Mouse (Mus musculus) small intestine, adult 2 months (tissue): ENCODE results near the gene Tmem41a. TPM values are rescaled to one million over a fixed set of nuclear protein-coding genes. Genes with fewer than 3 reads are reported as not detected.

Experiments
- H3K27ac ChIP-seq: fragments of 200-500 bp; 2 replicates; pipeline ENCODE4 v1.5.1; 2012; ENCODE audit warnings: low read depth, low read length, control low read depth, inconsistent platforms; ENCODE audit not compliant: insufficient read depth
- H3K27me3 ChIP-seq: fragments of 200-500 bp; 2 replicates; pipeline ENCODE4 v1.6.1; 2012; ENCODE audit warnings: mild to moderate bottlenecking, moderate library complexity, low read length, inconsistent platforms; ENCODE audit not compliant: control insufficient read depth, insufficient read depth
- H3K36me3 ChIP-seq: fragments of 200-500 bp; 2 replicates; pipeline ENCODE4 v1.6.1; 2012; ENCODE audit warnings: mild to moderate bottlenecking, low read length, control low read depth, inconsistent platforms; ENCODE audit not compliant: control insufficient read depth, insufficient read depth
- H3K4me1 ChIP-seq: fragments of 200-500 bp; 2 replicates; pipeline ENCODE4 v1.6.1; 2012; ENCODE audit warnings: low read length, inconsistent platforms, mixed read lengths; ENCODE audit not compliant: control insufficient read depth, insufficient read depth, insufficient read length
- H3K4me3 ChIP-seq: fragments of 200-500 bp; 2 replicates; pipeline ENCODE4 v1.5.1; 2012; ENCODE audit warnings: low read depth, mild to moderate bottlenecking, control low read depth, inconsistent platforms, low read length, moderate library complexity
- CTCF ChIP-seq: fragments of 200-500 bp; IDR thresholded peaks from 2 replicates; pipeline ENCODE4 v1.5.1; 2012; ENCODE audit warnings: low read depth, mild to moderate bottlenecking, control low read depth, inconsistent platforms, low read length, moderate library complexity, mixed read lengths; ENCODE audit not compliant: insufficient replicate concordance, insufficient read length; ENCODE audit errors: extremely low read depth
- POLR2A ChIP-seq: fragments of 200-500 bp; IDR thresholded peaks from 2 replicates; pipeline ENCODE4 v1.6.1; 2012; ENCODE audit warnings: low read depth, mild to moderate bottlenecking, control low read depth, inconsistent platforms, low read length, moderate library complexity
- WGBS: fragments of 180-500 bp; shearing (Covaris S2); methylation state at CpG from one replicate; pipeline ENCODE4 v1.1.7; 2018; 5-methylcytosine and 5-hydroxymethylcytosine counted together
- polyA plus RNA-seq: library from polyadenylated mRNA; depleted of rRNA; stranded (reverse); fragments of >200 nt; gene quantifications from 2 replicates; pipeline ENCODE4 v1.2.3, GENCODE M21; 2012

The Tmem41a gene
- polyA plus RNA-seq, 1 experiment: 85.0 TPM

DNA sequence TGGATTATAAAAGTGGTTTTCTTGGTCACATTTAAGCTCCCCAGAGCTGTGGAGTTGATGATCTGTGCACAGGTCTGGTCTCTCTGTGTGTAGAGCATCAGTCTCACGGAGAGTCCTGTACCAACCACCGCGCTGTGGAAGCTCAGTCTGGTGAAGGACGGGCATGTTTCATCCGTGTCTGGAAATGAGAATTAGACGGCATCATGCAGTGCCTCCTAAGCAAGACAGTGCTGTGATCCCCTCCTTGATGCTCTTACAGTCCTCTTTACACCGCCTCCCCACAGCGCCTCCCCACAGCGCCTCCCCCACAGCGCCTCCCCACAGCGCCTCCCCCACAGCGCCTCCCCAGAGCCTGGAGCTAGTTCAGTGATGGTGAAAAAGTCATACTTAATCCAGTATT lies 36.7 kb upstream of the Tmem41a start:
- H3K4me1 ChIP-seq: no peaks in the 10 kb centered on the region
- H3K36me3 ChIP-seq: no peaks in the 10 kb centered on the region; the same call in none of the 2 replicates
- no peak overlapping the region for H3K4me3 ChIP-seq
- TF ChIP-seq POLR2A (no peak), CTCF (no peak)
- 96% methylated on average over 12 of the region's 12 CpGs for WGBS
- no peaks in the 10 kb centered on the region for H3K27me3 ChIP-seq
- H3K27ac ChIP-seq: no peak overlapping the region

DNA sequence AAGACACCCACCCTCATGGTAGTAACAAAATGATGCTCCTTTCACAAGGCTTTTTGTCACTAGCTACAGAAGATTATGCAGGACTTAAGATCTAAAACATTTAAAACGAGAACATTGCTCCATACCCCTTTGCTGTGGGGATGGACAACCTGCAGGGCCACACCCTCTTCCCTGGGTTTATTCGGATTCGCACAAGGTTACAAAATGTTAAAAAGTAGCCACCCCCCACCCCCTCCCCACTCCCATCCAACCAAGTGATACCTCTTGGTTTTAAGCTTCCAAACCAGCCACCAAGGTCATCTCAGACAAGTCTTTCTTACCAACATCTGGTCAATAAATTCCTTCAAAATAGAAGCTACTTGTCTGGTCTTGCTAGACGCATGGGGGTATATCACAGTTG lies 36.2 kb upstream of the Tmem41a start:
- 93% methylated on average over 4 of the region's 4 CpGs for WGBS
- Histone ChIP-seq H3K36me3 (no peaks in the 10 kb centered on the region; the same call in none of the 2 replicates), H3K27ac (no peak overlapping the region), H3K27me3 (no peaks in the 10 kb centered on the region), H3K4me3 (no peak overlapping the region), H3K4me1 (no peaks in the 10 kb centered on the region)
- no peak for TF ChIP-seq CTCF
- no peak for TF ChIP-seq POLR2A

DNA sequence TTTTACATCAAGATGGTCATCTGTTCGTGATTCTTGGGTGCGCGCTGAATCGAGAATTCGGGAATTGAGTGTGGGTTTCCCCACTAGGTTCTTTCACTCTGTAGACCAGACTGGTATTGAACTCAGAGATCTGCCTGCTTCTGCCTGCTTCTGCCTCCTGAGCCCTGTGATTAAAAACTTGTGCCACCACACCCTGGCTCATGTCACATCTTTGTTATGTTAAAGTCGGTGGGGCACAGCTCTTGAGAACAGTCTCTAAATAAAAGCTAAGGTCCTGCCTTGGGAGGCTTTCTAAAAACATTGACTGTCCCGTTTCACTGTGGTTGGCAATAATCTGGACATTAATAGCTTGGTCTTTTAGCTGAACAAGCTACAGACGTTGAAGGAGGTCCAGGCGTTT lies 35.8 kb upstream of the Tmem41a start:
- Histone ChIP-seq H3K27me3 (no peaks in the 10 kb centered on the region), H3K27ac (no peak overlapping the region), H3K4me3 (no peak overlapping the region), H3K4me1 (no peaks in the 10 kb centered on the region), H3K36me3 (no peaks in the 10 kb centered on the region; the same call in none of the 2 replicates)
- TF ChIP-seq CTCF (no peak), POLR2A (no peak)
- WGBS: 97% methylated on average over 9 of the region's 9 CpGs

- H3K4me3 ChIP-seq: no peak overlapping the region
- H3K27ac ChIP-seq: no peak overlapping the region
- peaks cover 2% of the 10 kb centered on the region for H3K36me3 ChIP-seq
- no peaks in the 10 kb centered on the region for H3K27me3 ChIP-seq
- TF ChIP-seq CTCF (no peak), POLR2A (no peak)
- no peaks in the 10 kb centered on the region for H3K4me1 ChIP-seq
- 91% methylated on average over 5 of the region's 5 CpGs for WGBS
These were observed 30.0 kb upstream of the Tmem41a start for GRCm38 (mm10) chr16:21977347-21977746.

GRCm38 (mm10) chr16:21976203-21976602 lies 28.9 kb upstream of the Tmem41a start:
- Histone ChIP-seq H3K4me1 (no peaks in the 10 kb centered on the region), H3K36me3 (peaks cover 2% of the 10 kb centered on the region), H3K27ac (no peak overlapping the region), H3K27me3 (no peaks in the 10 kb centered on the region), H3K4me3 (no peak overlapping the region)
- no peak for TF ChIP-seq CTCF
- TF ChIP-seq POLR2A: no peak
- 44% methylated on average over 16 of the region's 16 CpGs for WGBS

GRCm38 (mm10) chr16:21971446-21971845 lies 24.1 kb upstream of the Tmem41a start:
- Histone ChIP-seq H3K4me1 (no peaks in the 10 kb centered on the region), H3K36me3 (peaks cover 5% of the 10 kb centered on the region), H3K4me3 (no peak overlapping the region), H3K27me3 (no peaks in the 10 kb centered on the region), H3K27ac (no peak overlapping the region)
- WGBS: 88% methylated on average over 4 of the region's 4 CpGs
- TF ChIP-seq CTCF (no peak), POLR2A (no peak)

DNA sequence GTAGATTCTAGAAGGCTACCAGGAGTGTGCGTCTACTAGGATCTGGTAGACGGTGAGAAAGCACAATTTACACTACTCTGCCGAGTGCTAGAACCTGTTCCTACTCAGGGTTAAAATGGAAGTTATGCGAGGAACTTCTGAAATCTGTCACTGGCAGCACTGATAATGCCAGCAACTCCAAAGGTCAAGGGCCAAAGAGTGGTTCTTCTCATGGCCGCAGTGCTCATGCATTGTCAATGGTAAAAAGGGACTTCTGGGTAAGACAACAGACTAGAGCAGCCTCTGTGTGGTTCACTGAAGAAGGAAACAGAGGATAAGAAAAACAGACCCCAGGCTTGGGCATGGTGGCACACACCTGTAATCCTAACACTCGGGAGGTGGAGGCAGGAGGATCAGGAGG lies 23.2 kb upstream of the Tmem41a start:
- no peak overlapping the region for H3K4me3 ChIP-seq
- no peak overlapping the region for H3K27ac ChIP-seq
- 71% methylated on average over 6 of the region's 6 CpGs for WGBS
- peaks cover 5% of the 10 kb centered on the region for H3K36me3 ChIP-seq
- no peaks in the 10 kb centered on the region for H3K4me1 ChIP-seq
- H3K27me3 ChIP-seq: no peaks in the 10 kb centered on the region
- no peak for TF ChIP-seq CTCF
- no peak for TF ChIP-seq POLR2A

- no peaks in the 10 kb centered on the region for H3K27me3 ChIP-seq
- no peaks in the 10 kb centered on the region for H3K4me1 ChIP-seq
- TF ChIP-seq POLR2A (no peak), CTCF (no peak)
- no peak overlapping the region for H3K27ac ChIP-seq
- peaks cover 5% of the 10 kb centered on the region for H3K36me3 ChIP-seq
- no peak overlapping the region for H3K4me3 ChIP-seq
- WGBS: 77% methylated on average over 5 of the region's 5 CpGs
These were observed 22.5 kb upstream of the Tmem41a start for GRCm38 (mm10) chr16:21969874-21970273.
